Mouse (Mus musculus): ENCODE results near the gene Cenpc1. TPM values are rescaled to one million over a fixed set of nuclear protein-coding genes. Genes with fewer than 3 reads are reported as not detected.

Cenpc1 gene
- polyA plus RNA-seq, 1 experiment from 2014 or later, result 39.6 TPM

GRCm38 (mm10) chr5:85986734-85987515, 78.5 kb downstream of the Cenpc1 start:
- ATAC-seq (ENCODE audit: low FRiP score, low TSS enrichment), result no peak
- 81% methylated on average over 4 of the region's 4 CpGs for WGBS
- no peak overlapping the region for H3K27ac ChIP-seq (ENCODE audit: low read depth, low read length)

DNA sequence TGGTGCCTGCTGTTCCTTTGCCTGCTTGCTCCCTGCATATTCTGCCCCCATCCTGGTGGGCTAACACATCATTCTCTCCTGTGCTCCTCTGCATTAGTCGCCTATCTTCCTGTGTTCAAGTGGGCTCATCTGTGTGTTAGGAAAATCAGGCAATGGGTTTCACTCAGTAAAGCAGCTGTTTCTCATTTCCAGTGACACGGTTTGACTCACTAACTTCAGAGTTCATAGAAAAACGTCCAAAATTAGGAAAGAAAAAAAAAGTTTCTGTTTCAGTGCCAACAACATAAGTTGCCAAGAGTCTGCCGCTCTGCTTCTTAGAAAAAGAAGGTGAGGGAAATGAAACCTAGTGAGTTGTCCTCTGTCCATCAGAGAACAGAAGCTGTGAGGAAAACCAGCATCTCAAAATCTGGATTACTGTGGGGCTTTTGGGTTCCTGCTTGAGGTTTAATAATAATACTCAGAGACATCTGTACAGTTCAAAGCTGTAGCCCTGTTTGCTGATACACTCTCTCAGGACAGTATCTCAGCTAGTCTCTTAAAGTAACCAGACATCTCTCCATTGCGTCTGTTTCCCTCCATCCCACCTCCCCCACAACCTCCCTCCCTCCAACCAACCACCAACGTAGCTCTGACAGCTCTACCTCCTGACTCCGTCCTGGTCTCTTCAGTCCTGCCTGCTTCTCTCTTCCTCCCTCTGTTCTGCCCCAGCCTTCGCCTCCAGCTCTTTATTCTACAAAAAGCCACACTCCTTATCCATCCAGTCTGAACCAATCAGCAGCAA, 87.5 kb downstream of the Cenpc1 start:
- 63% methylated on average over 8 of the region's 8 CpGs for WGBS
- no peak overlapping the region for H3K9ac ChIP-seq (ENCODE audit: low read depth, low read length)
- H3K27me3 ChIP-seq (ENCODE audit: control insufficient read depth, insufficient read depth, low read length), result no peaks in the 10 kb centered on the region
- H3K4me2 ChIP-seq (replicated peaks; ENCODE audit: low read depth, low read length), result no peak overlapping the region
- H3K36me3 ChIP-seq (ENCODE audit: control insufficient read depth, insufficient read depth, low read length), result no peaks in the 10 kb centered on the region
- H3K27ac ChIP-seq (ENCODE audit: low read depth, low read length), result no peak overlapping the region
- no peaks in the 10 kb centered on the region for H3K9me3 ChIP-seq (ENCODE audit: control insufficient read depth, low read length)
- no peak for ATAC-seq (ENCODE audit: low FRiP score, low TSS enrichment)
- no peak overlapping the region for H3K4me3 ChIP-seq (ENCODE audit: low read length)
- no peaks in the 10 kb centered on the region for H3K4me1 ChIP-seq (ENCODE audit: control insufficient read depth, insufficient read depth, low read length)

More at GRCm38 (mm10) chr5:85986734-85987515, 78.5 kb downstream of the Cenpc1 start:
- no peak overlapping the region for H3K9ac ChIP-seq (ENCODE audit: low read depth, low read length)
- no peaks in the 10 kb centered on the region for H3K9me3 ChIP-seq (ENCODE audit: control insufficient read depth, low read length)
- H3K4me1 ChIP-seq (ENCODE audit: control insufficient read depth, insufficient read depth, low read length), result no peaks in the 10 kb centered on the region
- no peaks in the 10 kb centered on the region for H3K27me3 ChIP-seq (ENCODE audit: control insufficient read depth, insufficient read depth, low read length)
- H3K4me3 ChIP-seq (ENCODE audit: low read length), result no peak overlapping the region
- H3K36me3 ChIP-seq (ENCODE audit: control insufficient read depth, insufficient read depth, low read length), result no peaks in the 10 kb centered on the region
- no peak overlapping the region for H3K4me2 ChIP-seq (replicated peaks; ENCODE audit: low read depth, low read length)

DNA sequence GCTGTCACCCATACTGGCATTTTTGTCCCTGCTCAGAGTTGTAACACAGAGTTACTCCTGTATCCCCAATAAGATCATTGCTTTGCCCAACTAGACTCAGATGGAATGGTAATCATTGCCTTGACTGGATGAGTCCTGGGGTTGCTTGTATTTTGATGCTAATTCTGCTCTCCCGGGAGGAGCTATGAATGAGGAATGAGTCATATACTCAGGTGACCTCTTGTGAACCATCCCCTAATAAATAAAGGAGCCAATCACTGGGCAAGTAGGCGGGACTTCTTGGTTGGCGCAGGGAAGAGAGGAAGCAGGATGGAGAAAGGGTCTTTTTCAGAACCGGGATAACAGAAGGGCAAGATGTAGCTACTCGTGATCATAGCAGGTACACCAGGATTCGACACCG, 102.6 kb downstream of the Cenpc1 start:
- Histone ChIP-seq H3K9ac (ENCODE audit: low read depth, low read length) (no peak overlapping the region), H3K36me3 (ENCODE audit: control insufficient read depth, insufficient read depth, low read length) (no peaks in the 10 kb centered on the region), H3K4me1 (ENCODE audit: control insufficient read depth, insufficient read depth, low read length) (no peaks in the 10 kb centered on the region), H3K4me3 (ENCODE audit: low read length) (no peak overlapping the region), H3K4me2 (replicated peaks; ENCODE audit: low read depth, low read length) (no peak overlapping the region), H3K27ac (ENCODE audit: low read depth, low read length) (no peak overlapping the region), H3K9me3 (ENCODE audit: control insufficient read depth, low read length) (no peaks in the 10 kb centered on the region), H3K27me3 (ENCODE audit: control insufficient read depth, insufficient read depth, low read length) (no peaks in the 10 kb centered on the region)
- ATAC-seq (ENCODE audit: low FRiP score, low TSS enrichment), result no peak
- 87% methylated on average over 7 of the region's 7 CpGs for WGBS

Other genes with a start within 250 kb of the Cenpc1 start
- 0.13 and 0.23 TPM in 2 replicates for gene Stap1, start 6.2 kb upstream of the Cenpc1 start, polyA plus RNA-seq (2014; fragmentation: Nextera tagmentation; extraction: Ambion mirVana)
- 15.1 and 21.2 TPM in 2 replicates for gene Uba6, start 107.2 kb upstream of the Cenpc1 start, polyA plus RNA-seq (2014; fragmentation: Nextera tagmentation; extraction: Ambion mirVana)
- gene Gnrhr, start 132.3 kb upstream of the Cenpc1 start, polyA plus RNA-seq (2014; fragmentation: Nextera tagmentation; extraction: Ambion mirVana), result not detected in 2 replicates
- gene Tmprss11c, start 223.7 kb upstream of the Cenpc1 start, polyA plus RNA-seq (2014; fragmentation: Nextera tagmentation; extraction: Ambion mirVana), result not detected in 2 replicates